Mouse (Mus musculus): ENCODE data around the gene Mov10l1.

GRCm38 (mm10) chr15:89075478-89076147 lies 92.9 kb downstream of the Mov10l1 start:
- TF ChIP-seq CTCF (IDR thresholded peaks at IDR 0.05) (peak; percentile 51), EP300 (IDR thresholded peaks at IDR 0.05) (no peak)
